Mouse (Mus musculus) C2C12 (cell line): ENCODE measurements around the gene Ptk7. TPM values are rescaled to one million over a fixed set of nuclear protein-coding genes. Genes with fewer than 3 reads are reported as not detected.

Source experiments
- H3K27me3 ChIP-seq: one replicate; pipeline ENCODE4 v1.6.1; 2011; ENCODE audit not compliant: control insufficient read depth, insufficient read depth, insufficient read length
- H3K36me3 ChIP-seq: one replicate; pipeline ENCODE4 v1.6.1; 2011; ENCODE audit not compliant: control insufficient read depth, insufficient read depth
- H3K4me3 ChIP-seq: one replicate; pipeline ENCODE4 v1.5.1; 2011; ENCODE audit warnings: mild to moderate bottlenecking, control low read depth; ENCODE audit not compliant: poor library complexity, insufficient read depth, severe bottlenecking
- H3K79me2 ChIP-seq: one replicate; pipeline ENCODE4 v1.6.1; 2011; ENCODE audit not compliant: control insufficient read depth, insufficient read depth
- H3K79me3 ChIP-seq: one replicate; pipeline ENCODE4 v1.6.1; 2011; ENCODE audit warnings: low read depth, control low read depth
- H3ac ChIP-seq: one replicate; pipeline ENCODE3; 2011; ENCODE audit warnings: low read depth; ENCODE audit not compliant: control insufficient read depth, insufficient read length
- CEBPB ChIP-seq: IDR thresholded peaks from one replicate; pipeline ENCODE4 v1.6.1; 2011; ENCODE audit warnings: low read depth, mild to moderate bottlenecking, control low read depth, moderate library complexity
- CTCF ChIP-seq: IDR thresholded peaks from one replicate; pipeline ENCODE4 v1.5.1; 2011; ENCODE audit not compliant: control insufficient read depth, insufficient read depth, insufficient read length
- FOSL1 ChIP-seq: IDR thresholded peaks from one replicate; pipeline ENCODE4 v1.8.0; 2011; ENCODE audit warnings: mild to moderate bottlenecking, low read length; ENCODE audit not compliant: poor library complexity, insufficient read depth, severe bottlenecking
- MAX ChIP-seq: IDR thresholded peaks from one replicate; pipeline ENCODE4 v1.6.1; 2011; ENCODE audit warnings: mild to moderate bottlenecking, control low read depth
- MYOD1 ChIP-seq: IDR thresholded peaks from one replicate; pipeline ENCODE4 v1.6.1; 2011; ENCODE audit warnings: low read depth; ENCODE audit not compliant: control insufficient read depth, insufficient read length
- MYOG ChIP-seq: IDR thresholded peaks from one replicate; pipeline ENCODE4 v1.6.1; 2011; ENCODE audit not compliant: control insufficient read depth, insufficient read length; ENCODE audit errors: extremely low read depth
- USF1 ChIP-seq: IDR thresholded peaks from one replicate; pipeline ENCODE4 v1.6.1; 2011; ENCODE audit warnings: low read depth, mild to moderate bottlenecking, control low read depth, moderate library complexity
- polyA plus RNA-seq: library from polyadenylated mRNA; unstranded; fragments of >200 nt; fragmentation: generic; extraction: Trizol; gene quantifications from one replicate; pipeline ENCODE4 v1.2.1, GENCODE M21; 2012; ENCODE audit warnings: missing spikeins

The Ptk7 gene
- polyA plus RNA-seq, 1 experiment = 26.1 TPM

DNA sequence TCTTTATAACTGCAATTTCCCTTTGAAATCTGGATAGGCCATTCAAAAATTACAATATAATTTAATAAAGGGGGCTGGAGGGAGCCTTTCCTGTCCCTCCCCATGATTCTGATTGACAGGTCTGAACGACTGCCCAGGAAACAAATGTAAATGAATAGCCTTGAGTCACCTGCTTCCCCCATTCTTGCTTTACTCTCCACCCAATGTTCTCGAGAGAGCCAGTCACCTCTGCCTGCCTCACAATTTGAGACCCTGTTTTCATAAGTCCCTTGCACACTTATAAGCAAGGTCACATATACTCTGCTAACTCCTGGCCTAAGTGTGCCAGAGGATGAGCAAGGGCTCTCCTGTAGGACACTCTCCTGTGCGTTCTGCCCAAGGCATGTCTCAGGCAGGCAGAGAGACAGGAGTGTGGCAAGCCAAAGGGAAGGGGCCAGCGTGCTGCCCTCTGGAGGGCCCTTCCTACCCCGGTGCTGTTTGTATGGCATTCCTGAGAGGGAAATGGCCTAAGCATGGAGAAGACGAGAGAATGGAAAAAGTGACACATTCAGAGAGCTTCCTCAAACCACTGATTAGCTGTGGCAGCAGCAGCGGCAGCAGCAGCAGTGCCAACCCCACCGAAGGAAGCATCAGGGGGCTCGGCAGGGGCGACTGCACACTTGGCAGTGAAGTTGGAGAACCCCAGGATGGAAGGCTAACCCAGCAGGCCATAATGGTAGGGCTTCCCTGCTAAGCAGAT is 5.3 kb downstream of the Ptk7 start:
- Histone ChIP-seq H3K79me2 (no peaks in the 10 kb centered on the region), H3K36me3 (no peaks in the 10 kb centered on the region), H3ac (no peak overlapping the region), H3K4me3 (no peak overlapping the region), H3K79me3 (no peaks in the 10 kb centered on the region), H3K27me3 (no peaks in the 10 kb centered on the region)
- no peak for TF ChIP-seq FOSL1
- TF ChIP-seq CTCF = no peak
- no peak for TF ChIP-seq MAX
- TF ChIP-seq MYOG = no peak
- no peak for TF ChIP-seq USF1
- no peak for TF ChIP-seq CEBPB
- no peak for TF ChIP-seq MYOD1

GRCm38 (mm10) chr17:46622269-46622668 is 7.0 kb downstream of the Ptk7 start:
- Histone ChIP-seq H3K27me3 (no peaks in the 10 kb centered on the region), H3K79me2 (no peaks in the 10 kb centered on the region), H3K36me3 (no peaks in the 10 kb centered on the region), H3K79me3 (no peaks in the 10 kb centered on the region), H3ac (no peak overlapping the region), H3K4me3 (no peak overlapping the region)
- TF ChIP-seq USF1 = no peak
- no peak for TF ChIP-seq MYOD1
- no peak for TF ChIP-seq MYOG
- no peak for TF ChIP-seq CEBPB
- TF ChIP-seq FOSL1 = no peak
- no peak for TF ChIP-seq MAX
- no peak for TF ChIP-seq CTCF

GRCm38 (mm10) chr17:46621324-46621723 is 8.0 kb downstream of the Ptk7 start:
- no peaks in the 10 kb centered on the region for H3K79me3 ChIP-seq
- no peak overlapping the region for H3K4me3 ChIP-seq
- no peak for TF ChIP-seq CEBPB
- TF ChIP-seq MYOD1 = no peak
- no peak for TF ChIP-seq FOSL1
- TF ChIP-seq CTCF = no peak
- TF ChIP-seq USF1 = no peak
- no peak for TF ChIP-seq MYOG
- TF ChIP-seq MAX = no peak
- no peaks in the 10 kb centered on the region for H3K36me3 ChIP-seq
- H3ac ChIP-seq = no peak overlapping the region
- no peaks in the 10 kb centered on the region for H3K27me3 ChIP-seq
- no peaks in the 10 kb centered on the region for H3K79me2 ChIP-seq

DNA sequence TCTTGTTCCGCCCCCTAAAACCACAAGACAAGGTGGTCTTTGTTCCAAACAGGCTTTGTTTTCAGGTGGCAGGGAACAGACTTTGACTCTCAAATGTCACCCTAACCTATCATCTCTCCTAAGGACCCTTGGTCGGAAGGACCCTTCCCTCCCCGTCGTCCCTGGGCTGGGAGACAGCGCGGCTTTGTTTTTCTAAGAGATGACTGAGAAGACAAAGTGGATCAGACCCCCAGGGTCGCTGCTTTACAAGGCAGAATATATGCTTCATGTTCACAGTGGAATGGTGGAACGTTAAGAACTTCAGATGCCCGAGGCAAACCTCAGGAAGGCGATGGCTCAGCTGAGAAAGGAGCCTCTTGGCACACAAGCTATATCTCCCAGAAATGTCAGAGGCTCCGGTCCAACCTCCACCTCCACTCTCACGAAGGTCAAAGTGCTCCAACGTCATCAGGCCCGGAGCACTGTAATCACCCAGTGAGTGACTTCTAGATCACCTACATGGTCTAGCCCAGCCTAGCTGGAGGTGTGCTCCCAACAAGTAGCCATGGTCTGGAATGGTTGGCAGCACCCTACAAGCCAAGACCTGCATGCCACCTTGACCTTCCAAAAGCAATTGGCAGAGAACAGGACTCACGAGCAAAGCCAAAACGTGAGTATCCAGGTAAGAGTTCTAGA is 9.5 kb downstream of the Ptk7 start:
- Histone ChIP-seq H3K27me3 (no peaks in the 10 kb centered on the region), H3K79me2 (no peaks in the 10 kb centered on the region), H3K36me3 (no peaks in the 10 kb centered on the region), H3ac (no peak overlapping the region), H3K4me3 (no peak overlapping the region), H3K79me3 (no peaks in the 10 kb centered on the region)
- TF ChIP-seq FOSL1 (no peak), MYOD1 (no peak), MYOG (no peak), USF1 (no peak)

DNA sequence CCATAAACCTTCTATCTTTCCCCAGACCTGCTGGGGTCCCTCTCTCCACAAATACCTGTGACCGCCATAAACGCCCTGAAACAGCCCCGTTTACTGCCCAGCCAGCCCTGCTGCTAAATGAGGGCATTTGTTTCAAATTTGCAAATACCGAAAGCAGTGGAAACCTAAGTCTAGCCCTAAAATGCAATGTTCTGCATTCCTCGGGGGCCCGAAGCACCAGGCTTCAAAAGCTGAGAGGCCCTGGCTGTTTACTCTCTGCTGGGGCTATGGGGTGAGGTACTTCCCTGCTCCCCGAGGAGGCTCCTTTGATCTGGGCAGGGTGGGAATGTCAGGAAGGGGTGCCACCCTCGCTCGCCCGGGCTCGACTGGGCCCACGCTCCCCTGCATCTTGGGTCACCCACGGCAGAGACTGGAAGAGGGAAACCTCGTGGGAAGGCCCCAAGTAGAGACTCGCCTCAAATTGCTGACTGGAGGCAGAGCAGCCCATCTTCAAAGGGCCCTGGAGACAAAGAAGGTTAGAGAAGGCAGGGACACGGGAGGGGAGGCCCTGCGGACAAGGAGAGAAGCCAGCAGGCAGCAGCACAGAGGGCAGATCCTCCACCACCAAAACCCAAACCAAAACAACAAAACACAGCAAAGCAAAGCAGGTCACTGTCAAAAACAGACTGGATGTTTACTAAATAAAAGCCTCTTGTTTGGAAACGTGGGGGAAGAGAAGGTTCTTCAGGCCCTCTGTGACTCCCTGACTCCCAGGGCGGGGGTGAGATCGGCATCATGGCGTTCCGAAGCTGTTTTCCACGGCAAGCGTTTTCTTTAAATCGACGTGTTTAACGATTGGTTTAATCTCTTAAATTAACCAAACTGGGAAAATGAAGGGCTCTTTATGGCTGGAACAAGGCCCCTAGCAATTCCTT is 10.3 kb downstream of the Ptk7 start:
- TF ChIP-seq USF1 (no peak), FOSL1 (no peak), MYOG (no peak), CEBPB (no peak), MAX (no peak), CTCF (no peak), MYOD1 (no peak)
- Histone ChIP-seq H3K79me2 (no peaks in the 10 kb centered on the region), H3K4me3 (no peak overlapping the region), H3K36me3 (no peaks in the 10 kb centered on the region), H3K27me3 (no peaks in the 10 kb centered on the region), H3K79me3 (no peaks in the 10 kb centered on the region), H3ac (no peak overlapping the region)
